Comparison of ENCODE assay signal across 10 mouse cellular contexts in the genomic region with DNA sequence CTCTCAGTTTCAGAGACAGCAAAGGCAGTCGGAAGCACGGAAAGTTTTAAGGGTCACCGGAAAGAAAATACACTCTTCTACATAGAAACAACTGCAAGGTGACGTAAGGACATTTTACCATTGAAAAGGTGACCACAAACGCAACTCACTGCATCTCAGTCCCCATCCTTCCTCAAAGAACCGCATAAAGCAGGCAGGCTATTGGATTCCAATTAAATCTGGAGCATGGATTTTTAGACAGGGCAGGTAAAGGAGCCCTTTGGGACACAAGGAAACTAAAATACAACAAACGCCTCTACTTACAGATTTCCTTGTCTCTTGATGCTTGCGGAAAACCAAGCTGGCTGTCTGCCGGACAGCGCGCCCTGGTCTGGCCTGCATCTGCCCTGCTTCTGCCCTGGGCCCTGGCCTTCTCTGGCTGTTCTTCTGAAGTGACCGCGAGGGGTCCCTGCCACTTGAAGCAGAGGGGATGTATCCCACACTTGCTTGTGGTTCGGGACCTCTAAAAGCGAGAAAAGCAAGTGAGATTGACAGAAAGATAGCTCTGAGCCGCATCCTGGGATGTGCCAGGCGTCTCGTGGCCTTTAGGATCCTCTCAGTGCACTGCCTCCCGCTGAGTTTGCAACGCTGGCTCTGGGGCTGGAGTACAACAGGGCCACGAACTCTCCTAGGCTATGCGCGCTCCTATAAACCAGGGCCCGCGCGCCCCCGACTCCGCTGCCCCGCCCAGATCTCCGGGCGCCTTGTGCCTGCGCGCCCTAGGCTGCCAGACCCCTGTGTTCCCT.
A peak's percentile ranks its signal among the peaks of the same experiment; 100 is the strongest.
DNase-seq lines count a peak whose midpoint lies in the region; ATAC-seq and TF ChIP-seq lines count a peak whose summit lies in the region.
"Had no signal": no experiment of that assay in that cellular context is flagged by ENCODE, and none has a peak within 500 bp of the region (broad histone marks: within the 10 kb centered on the region; RNA-seq: fewer than 3 reads in every experiment).

No protein-coding gene starts in this region.

- H3K4me3 ChIP-seq in left cerebral cortex, adult 2 months, result peak overlapping the region; percentile 31
- H3K4me3 ChIP-seq in embryonic facial prominence, embryonic 10.5 days, result peak overlapping the region; percentile 77
- peak overlapping the region; percentile 10 for H3K4me3 ChIP-seq in hindbrain, embryonic 16.5 days (ENCODE audit: low read length)
- H3K4me3 ChIP-seq in neural tube, embryonic 12.5 days, result peak overlapping the region; percentile 15; the same call in 1 of the 2 replicates
- H3K4me3 ChIP-seq: gastrocnemius, adult 2 months had no signal

- H3K4me1 ChIP-seq in embryonic facial prominence, embryonic 10.5 days, result peaks cover 58% of the 10 kb centered on the region
- H3K4me1 ChIP-seq in hindbrain, embryonic 16.5 days (ENCODE audit: control insufficient read depth, insufficient read depth, low read depth, low read length), result peaks cover 23% of the 10 kb centered on the region
- peaks cover 53% of the 10 kb centered on the region for H3K4me1 ChIP-seq in neural tube, embryonic 12.5 days

- peaks cover 1% of the 10 kb centered on the region; the same call in 1 of the 2 replicates for H3K36me3 ChIP-seq in embryonic facial prominence, embryonic 10.5 days (replicated peaks)
- no peaks in the 10 kb centered on the region for H3K36me3 ChIP-seq in hindbrain, embryonic 16.5 days (ENCODE audit: control insufficient read depth, insufficient read depth, low read length)
- no peaks in the 10 kb centered on the region for H3K36me3 ChIP-seq in neural tube, embryonic 12.5 days

- ATAC-seq in hindbrain, embryonic 16.5 days, result no peak
- no peak for ATAC-seq in neural tube, embryonic 12.5 days (ENCODE audit: low FRiP score, low read depth)

- H3K9me3 ChIP-seq in embryonic facial prominence, embryonic 10.5 days, result no peaks in the 10 kb centered on the region
- H3K9me3 ChIP-seq in hindbrain, embryonic 16.5 days (ENCODE audit: control insufficient read depth, low read length), result no peaks in the 10 kb centered on the region
- H3K9me3 ChIP-seq in neural tube, embryonic 12.5 days, result no peaks in the 10 kb centered on the region

- TF ChIP-seq CTCF in left cerebral cortex, adult 2 months (IDR thresholded peaks at IDR 0.05), result no peak

- H3K27me3 ChIP-seq in embryonic facial prominence, embryonic 10.5 days (replicated peaks; ENCODE audit: low read depth, poor library complexity, severe bottlenecking), result peaks cover 67% of the 10 kb centered on the region
- H3K27me3 ChIP-seq in hindbrain, embryonic 16.5 days (replicated peaks; ENCODE audit: control insufficient read depth, insufficient read depth, low read length), result peaks cover 19% of the 10 kb centered on the region
- peaks cover 48% of the 10 kb centered on the region for H3K27me3 ChIP-seq in neural tube, embryonic 12.5 days (replicated peaks)

- intact Hi-C loops in left cerebral cortex, adult 2 months (cut with DNase I), result loop anchor here (5.0 to 10.0 kb wide), 2 partner anchors 196 to 306 kb away; no protein-coding TSS in a partner anchor

- H3K4me2 ChIP-seq in hindbrain, embryonic 16.5 days (ENCODE audit: low read length), result peak overlapping the region; percentile 39
- H3K4me2 ChIP-seq in neural tube, embryonic 12.5 days (replicated peaks), result peak overlapping the region; percentile 55

- DNase-seq in left cerebral cortex, adult 2 months (ENCODE audit: extremely low spot score in 1 of 2, low spot score in 2 of 2), result no peak
- no peak for DNase-seq in left cerebral cortex, adult 11 months (ENCODE audit: low spot score)
- DNase-seq in embryonic facial prominence, embryonic 10.5 days (ENCODE audit: low spot score), result peak; percentile 67
- DNase-seq in cerebellum, adult 11 months, result no peak
- no peak for DNase-seq in frontal cortex, postnatal 36 days (ENCODE audit: low spot score in 2 of 2)
- DNase-seq in adrenal gland, adult 2 months, result no peak
- DNase-seq: gastrocnemius, adult 2 months had no signal

- 4% methylated on average over 33 of the region's 33 CpGs for WGBS in embryonic facial prominence, embryonic 10.5 days
- WGBS in hindbrain, embryonic 16.5 days, result 13% methylated on average over 33 of the region's 33 CpGs
- 5% methylated on average over 33 of the region's 33 CpGs for WGBS in neural tube, embryonic 12.5 days

- H3K9ac ChIP-seq in hindbrain, embryonic 16.5 days (ENCODE audit: low read depth, low read length), result no peak overlapping the region
- H3K9ac ChIP-seq in neural tube, embryonic 12.5 days, result no peak overlapping the region

- H3K27ac ChIP-seq in left cerebral cortex, adult 2 months, result peak overlapping the region; percentile 16; the same call in 1 of the 2 replicates
- H3K27ac ChIP-seq in embryonic facial prominence, embryonic 10.5 days (replicated peaks), result peak overlapping the region; percentile 89
- H3K27ac ChIP-seq in hindbrain, embryonic 16.5 days (ENCODE audit: low read depth, low read length), result no peak overlapping the region
- no peak overlapping the region for H3K27ac ChIP-seq in neural tube, embryonic 12.5 days
- H3K27ac ChIP-seq: gastrocnemius, adult 2 months; macrophage had no signal

Comparison
In these comparisons a context has a peak if more than half of its experiments do, and no peak if none do; other contexts are left out.
1. H3K27ac ChIP-seq: peak in left cerebral cortex, adult 2 months (single experiment) and embryonic facial prominence, embryonic 10.5 days (single experiment); none in hindbrain, embryonic 16.5 days (single experiment) and neural tube, embryonic 12.5 days (single experiment).
2. H3K4me3 ChIP-seq: peak in every context shown above with its lines; median percentile 77 in embryonic facial prominence, embryonic 10.5 days; 31 in left cerebral cortex, adult 2 months; 15 in neural tube, embryonic 12.5 days; 10 in hindbrain, embryonic 16.5 days.